In the genomic region with DNA sequence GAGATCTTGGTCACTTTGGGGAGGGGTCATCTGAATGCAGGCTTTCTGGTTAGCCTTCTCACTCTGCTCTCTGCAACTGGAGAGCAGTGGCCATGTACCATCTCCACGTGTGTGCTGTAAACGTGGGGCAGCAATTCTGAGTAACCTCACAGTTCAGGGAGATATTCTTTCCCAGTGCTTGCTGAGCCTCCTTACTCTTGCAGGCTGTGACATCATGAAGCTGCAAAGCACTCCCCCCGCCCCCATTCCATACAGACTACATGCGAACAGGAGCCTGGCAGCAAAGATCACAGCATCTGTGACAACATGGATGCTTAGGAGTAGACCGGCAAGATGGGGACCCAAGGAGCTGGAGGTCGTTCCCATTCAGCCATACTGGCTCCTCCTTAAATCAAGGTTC, we compare ENCODE assay signal across 29 mouse cellular contexts.
"Had no signal": no experiment of that assay in that cellular context is flagged by ENCODE, and none has a peak within 500 bp of the region (broad histone marks: within the 10 kb centered on the region; RNA-seq: fewer than 3 reads in every experiment).

No protein-coding gene starts in this region.

- H3K4me3 ChIP-seq: limb, embryonic 10.5 days; limb, embryonic 12.5 days; limb, embryonic 13.5 days; limb, embryonic 15.5 days; liver, embryonic 12.5 days; liver, embryonic 13.5 days; liver, embryonic 15.5 days; lung, embryonic 15.5 days; megakaryocyte, embryonic 14.5 days; midbrain, embryonic 10.5 days; midbrain, embryonic 12.5 days; midbrain, embryonic 13.5 days; midbrain, embryonic 15.5 days; neural tube, embryonic 12.5 days had no signal

- H3K27me3 ChIP-seq: limb, embryonic 12.5 days; limb, embryonic 15.5 days; liver, embryonic 12.5 days; liver, embryonic 13.5 days; liver, embryonic 15.5 days; lung, embryonic 15.5 days; megakaryocyte, embryonic 14.5 days; midbrain, embryonic 12.5 days; midbrain, embryonic 13.5 days; midbrain, embryonic 15.5 days; neural tube, embryonic 12.5 days had no signal

- ATAC-seq: liver, embryonic 12.5 days; liver, postnatal 0 days; lung, postnatal 0 days; midbrain, embryonic 13.5 days; midbrain, embryonic 15.5 days; midbrain, embryonic 16.5 days had no signal

- H3K36me3 ChIP-seq: limb, embryonic 10.5 days; limb, embryonic 12.5 days; limb, embryonic 13.5 days; limb, embryonic 15.5 days; liver, embryonic 12.5 days; liver, embryonic 13.5 days; liver, embryonic 15.5 days; lung, embryonic 15.5 days; midbrain, embryonic 10.5 days; midbrain, embryonic 12.5 days; midbrain, embryonic 13.5 days; midbrain, embryonic 15.5 days; neural tube, embryonic 12.5 days had no signal

- H3K4me2 ChIP-seq: limb, embryonic 12.5 days; limb, embryonic 13.5 days; limb, embryonic 15.5 days; liver, embryonic 11.5 days; liver, embryonic 12.5 days; liver, embryonic 13.5 days; liver, embryonic 15.5 days; lung, embryonic 14.5 days; lung, embryonic 15.5 days; midbrain, embryonic 11.5 days; midbrain, embryonic 12.5 days; midbrain, embryonic 13.5 days; midbrain, embryonic 15.5 days; neural tube, embryonic 12.5 days had no signal

- DNase-seq: left cerebral cortex, postnatal 4 days; liver; liver, embryonic 13.5 days; liver, postnatal 0 days; lung, adult 18-20 months; lung, adult 2 months; lung, embryonic 14.5 days; lung, postnatal 10 days; lung, postnatal 14 days; lung, postnatal 36 days; lung, postnatal 4 days; midbrain, embryonic 14.5 days had no signal
